Mouse (Mus musculus): ENCODE measurements around the gene Pga5. TPM values are rescaled to one million over a fixed set of nuclear protein-coding genes. Genes with fewer than 3 reads are reported as not detected.

Pga5 gene
- total and polyA plus RNA-seq, 3 experiments, result 0.08 TPM; not detected in 2

DNA sequence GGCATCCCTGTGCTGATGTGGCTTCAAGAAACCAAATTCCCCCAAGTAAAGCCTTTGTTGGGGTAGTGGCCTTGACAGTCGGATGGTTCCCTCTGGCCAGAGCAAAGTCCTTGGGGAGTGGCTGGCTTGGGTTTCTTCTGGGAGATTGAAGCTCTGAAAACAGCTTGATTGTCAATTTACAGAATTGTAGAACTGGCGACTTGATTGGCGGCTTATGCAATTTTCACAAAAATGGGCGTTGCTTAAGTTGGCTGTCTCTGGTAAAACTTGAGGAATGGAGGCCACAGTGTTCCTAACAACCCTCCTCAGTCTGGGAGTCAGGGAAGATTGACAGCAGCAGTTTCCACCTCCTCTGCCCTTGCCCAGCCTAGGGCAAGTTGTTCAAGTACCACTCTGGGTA is 14.5 kb upstream of the Pga5 start:
- no peak overlapping the region for H3K4me3 ChIP-seq (replicated peaks in 1 of 3; ENCODE audit: low read depth in 2 of 3, low read length in 2 of 3, poor library complexity in 1 of 3)
- TF ChIP-seq MYC (IDR thresholded peaks at IDR 0.05; ENCODE audit: low read depth, low read length) (no peak), E2F4 (IDR thresholded peaks at IDR 0.05; ENCODE audit: insufficient replicate concordance, low read depth, low read length) (no peak), EP300 (IDR thresholded peaks at IDR 0.05; ENCODE audit: low read length) (no peak), ETS1 (conservative IDR thresholded peaks at IDR 0.05; ENCODE audit: low read depth, low read length) (no peak), ZNF384 (IDR thresholded peaks at IDR 0.05; ENCODE audit: low read depth, low read length) (no peak), SMC3 (IDR thresholded peaks at IDR 0.05; ENCODE audit: low read depth, low read length) (no peak), POLR2A (IDR thresholded peaks at IDR 0.05; ENCODE audit: low read depth, low read length) (no peak), BHLHE40 (IDR thresholded peaks at IDR 0.05; ENCODE audit: low read depth, low read length) (no peak), ZKSCAN1 (IDR thresholded peaks at IDR 0.05; ENCODE audit: borderline replicate concordance, low read depth, low read length) (no peak), CHD2 (IDR thresholded peaks at IDR 0.05; ENCODE audit: low read length) (no peak), USF1 (IDR thresholded peaks at IDR 0.05; ENCODE audit: low read depth, low read length) (no peak), NELFE (IDR thresholded peaks at IDR 0.05; ENCODE audit: low read depth, low read length) (no peak), USF2 (conservative IDR thresholded peaks at IDR 0.05; ENCODE audit: low read depth, low read length) (no peak), RCOR1 (conservative IDR thresholded peaks at IDR 0.05; ENCODE audit: low read depth, low read length) (no peak), ELF1 (IDR thresholded peaks at IDR 0.05; ENCODE audit: low read depth, low read length) (no peak), JUN (IDR thresholded peaks at IDR 0.05; ENCODE audit: insufficient read depth, low read depth, low read length) (no peak), POLR2AphosphoS2 (IDR thresholded peaks at IDR 0.05; ENCODE audit: low read depth, low read length) (no peak), IRF4 (IDR thresholded peaks at IDR 0.05; ENCODE audit: low read depth, low read length) (no peak), SIN3A (IDR thresholded peaks at IDR 0.05; ENCODE audit: low read length) (no peak)
- H3K36me3 ChIP-seq (replicated peaks in 1 of 2; ENCODE audit: control insufficient read depth in 1 of 2, insufficient read depth in 1 of 2, low read length in 1 of 2), result peaks cover 0 to 13% of the 10 kb centered on the region in 2 experiments
- H3K4me2 ChIP-seq (ENCODE audit: insufficient read depth, low read depth, poor library complexity, severe bottlenecking), result no peak overlapping the region
- H3K9me3 ChIP-seq (replicated peaks; ENCODE audit: low read length), result no peaks in the 10 kb centered on the region
- H3K4me1 ChIP-seq (ENCODE audit: control insufficient read depth in 1 of 2, insufficient read depth in 2 of 2), result peaks cover 32 to 81% of the 10 kb centered on the region in 2 experiments
- dilution Hi-C loops (cut with MboI; ENCODE audit: extremely low pct_ligation_motif_present, extremely low pct_unique_long_range_greater_than_20kb, low sequenced_read_pairs), result no loop called here
- DNase-seq (ENCODE audit: extremely low read depth), result no peak
- H3K79me2 ChIP-seq (replicated peaks; ENCODE audit: control insufficient read depth, extremely low read depth, insufficient read depth, poor library complexity, severe bottlenecking), result peaks cover 60% of the 10 kb centered on the region
- peak overlapping the region; percentile 78 for H3K27ac ChIP-seq (ENCODE audit: insufficient read depth, low read depth)
- in situ Hi-C loops (cut with MboI; ENCODE audit: low pct_ligation_motif_present, low pct_unique_long_range_greater_than_20kb, low sequenced_read_pairs), result no loop called here
- no peaks in the 10 kb centered on the region for H3K27me3 ChIP-seq (replicated peaks)
- H3K9ac ChIP-seq (ENCODE audit: insufficient read depth, low read depth), result no peak overlapping the region

DNA sequence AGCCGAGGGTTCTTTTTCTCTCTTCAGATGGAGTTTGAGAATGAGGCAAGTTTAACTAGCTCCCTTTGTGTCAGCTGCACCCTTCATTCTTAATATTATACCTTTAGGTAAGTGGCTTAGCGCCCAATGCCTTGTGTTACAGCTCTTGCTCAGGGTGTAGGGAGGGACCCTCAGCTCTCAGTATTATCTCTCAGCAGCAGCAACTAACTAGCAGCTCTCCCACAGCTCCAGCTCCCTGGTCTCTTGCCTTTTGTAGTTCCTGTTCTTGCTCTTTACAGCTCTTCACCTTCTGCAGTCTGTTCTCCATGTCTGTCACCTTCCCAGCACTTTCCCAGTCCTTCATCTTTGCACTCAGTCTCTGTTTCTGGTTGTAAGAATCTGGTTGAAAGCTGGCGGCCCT is 13.8 kb upstream of the Pga5 start:
- dilution Hi-C loops (cut with MboI; ENCODE audit: extremely low pct_ligation_motif_present, extremely low pct_unique_long_range_greater_than_20kb, low sequenced_read_pairs), result no loop called here
- in situ Hi-C loops (cut with MboI; ENCODE audit: low pct_ligation_motif_present, low pct_unique_long_range_greater_than_20kb, low sequenced_read_pairs), result no loop called here
- Histone ChIP-seq H3K9ac (ENCODE audit: insufficient read depth, low read depth) (no peak overlapping the region; the same call in 1 of the 2 replicates), H3K4me2 (ENCODE audit: insufficient read depth, low read depth, poor library complexity, severe bottlenecking) (peak overlapping the region; percentile 80; the same call in 1 of the 2 replicates), H3K27me3 (replicated peaks) (no peaks in the 10 kb centered on the region), H3K4me3 (replicated peaks in 1 of 3; ENCODE audit: low read depth in 2 of 3, low read length in 2 of 3, poor library complexity in 1 of 3) (no peak overlapping the region), H3K27ac (ENCODE audit: insufficient read depth, low read depth) (peak overlapping the region; percentile 78), H3K79me2 (replicated peaks; ENCODE audit: control insufficient read depth, extremely low read depth, insufficient read depth, poor library complexity, severe bottlenecking) (peaks cover 54% of the 10 kb centered on the region), H3K4me1 (ENCODE audit: control insufficient read depth in 1 of 2, insufficient read depth in 2 of 2) (peaks cover 34 to 74% of the 10 kb centered on the region in 2 experiments), H3K36me3 (replicated peaks in 1 of 2; ENCODE audit: control insufficient read depth in 1 of 2, insufficient read depth in 1 of 2, low read length in 1 of 2) (peaks cover 0 to 13% of the 10 kb centered on the region in 2 experiments), H3K9me3 (replicated peaks; ENCODE audit: low read length) (no peaks in the 10 kb centered on the region)
- no peak for TF ChIP-seq TBP (conservative IDR thresholded peaks at IDR 0.05; ENCODE audit: low read depth, low read length)
- TF ChIP-seq MAZ (IDR thresholded peaks at IDR 0.05; ENCODE audit: low read depth, low read length), result no peak
- no peak for TF ChIP-seq MAX (IDR thresholded peaks at IDR 0.05; ENCODE audit: low read length)
- TF ChIP-seq USF1 (IDR thresholded peaks at IDR 0.05; ENCODE audit: low read depth, low read length), result no peak
- no peak for TF ChIP-seq JUND (conservative IDR thresholded peaks at IDR 0.05; ENCODE audit: low read depth, low read length)
- no peak for TF ChIP-seq NELFE (IDR thresholded peaks at IDR 0.05; ENCODE audit: low read depth, low read length)
- no peak for TF ChIP-seq MYC (IDR thresholded peaks at IDR 0.05; ENCODE audit: low read depth, low read length)
- no peak for DNase-seq (ENCODE audit: extremely low read depth)

All from CH12.LX (cell line).